Mouse (Mus musculus): ENCODE measurements at regions not wholly inside any gene's neighbourhood (a gene's known extent, or its start where the extent isn't known, plus 50 kb on each side); places are given as distances from the start of the nearest gene placed in this dataset.

DNA sequence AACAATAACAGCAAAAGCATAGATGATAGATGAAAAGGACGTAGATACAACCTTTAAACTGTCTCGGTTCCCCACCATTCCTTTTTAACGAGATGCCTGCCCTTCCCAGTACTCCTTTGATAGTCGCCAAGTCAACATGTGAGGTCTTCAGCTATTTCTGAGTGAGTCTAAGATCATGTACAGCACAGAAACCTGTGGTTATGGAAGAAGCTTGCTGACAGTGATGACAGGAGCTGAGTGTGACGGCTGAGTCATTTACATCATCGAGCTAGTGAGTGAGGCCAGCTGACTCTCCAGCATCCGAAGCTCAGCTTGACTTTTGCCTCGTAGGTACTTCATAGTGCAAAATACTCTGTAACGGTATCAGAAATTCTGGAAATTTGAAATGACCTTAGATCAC, 160.1 kb upstream of the Mast4 start:
- TF ChIP-seq POLR2A (IDR thresholded peaks at IDR 0.05; ENCODE audit: borderline replicate concordance, insufficient read depth, low read length): no peak
- TF ChIP-seq CTCF (IDR thresholded peaks at IDR 0.05; ENCODE audit: borderline replicate concordance, insufficient read depth, low read depth, low read length): no peak

All from cerebellum, adult 2 months (tissue).